Mouse (Mus musculus) stomach, postnatal 0 days (tissue): ENCODE results near the gene Pptc7. TPM values are rescaled to one million over a fixed set of nuclear protein-coding genes. Genes with fewer than 3 reads are reported as not detected.

Source experiments
- ATAC-seq: fragments of 200-750 bp; cut with Nextera tagmentation; 2 replicates; pipeline ENCODE4 v1.8.0; 2017; ENCODE audit not compliant: low FRiP score, low TSS enrichment
- DNase-seq: peaks from one replicate; pipeline ENCODE4 v3.0.0-alpha.2; 2016; ENCODE audit warnings: low spot score
- H3K27ac ChIP-seq: fragments of 300-500 bp; sonication (generic); replicated peaks from 2 replicates; pipeline ENCODE4 v1.5.1; 2014; ENCODE audit warnings: mild to moderate bottlenecking, control low read depth
- H3K27me3 ChIP-seq: fragments of 300-500 bp; sonication (generic); 2 replicates; pipeline ENCODE4 v1.6.1; 2014; ENCODE audit warnings: low read length; ENCODE audit not compliant: control insufficient read depth, insufficient read depth
- H3K36me3 ChIP-seq: fragments of 300-500 bp; sonication (generic); 2 replicates; pipeline ENCODE4 v1.6.1; 2014; ENCODE audit warnings: low read length, mixed read lengths; ENCODE audit not compliant: control insufficient read depth, insufficient read depth
- H3K4me1 ChIP-seq: fragments of 300-500 bp; sonication (generic); replicated peaks from 2 replicates; pipeline ENCODE4 v1.6.1; 2014; ENCODE audit warnings: antibody characterized with exemption; ENCODE audit not compliant: control insufficient read depth, insufficient read depth
- H3K4me2 ChIP-seq: fragments of 300-500 bp; sonication (generic); replicated peaks from 2 replicates; pipeline ENCODE4 v1.6.1; 2014; ENCODE audit warnings: low read depth, mild to moderate bottlenecking, control low read depth, moderate library complexity
- H3K4me3 ChIP-seq: fragments of 300-500 bp; sonication (generic); 2 replicates; pipeline ENCODE4 v1.5.1; 2014; ENCODE audit warnings: low read depth, low read length, control low read depth
- H3K9ac ChIP-seq: fragments of 300-500 bp; sonication (generic); 2 replicates; pipeline ENCODE4 v1.6.1; 2014; ENCODE audit warnings: mild to moderate bottlenecking, low read length, control low read depth, mixed read lengths
- H3K9me3 ChIP-seq: fragments of 300-500 bp; sonication (generic); 2 replicates; pipeline ENCODE4 v1.6.1; 2016; ENCODE audit warnings: low read length; ENCODE audit not compliant: control insufficient read depth
- CTCF ChIP-seq: IDR thresholded peaks from 2 replicates; pipeline ENCODE4 v1.5.1; 2016; ENCODE audit warnings: antibody characterized with exemption, low read depth, mild to moderate bottlenecking, moderate library complexity
- EP300 ChIP-seq: optimal IDR thresholded peaks from 2 replicates; pipeline ENCODE3; 2016; ENCODE audit warnings: antibody characterized with exemption
- WGBS: fragments of 180-500 bp; shearing (Covaris S2); extraction: QIAGEN DNeasy Blood & Tissue Kit; methylation state at CpG from one replicate; pipeline ENCODE4 v1.1.7; 2014; 5-methylcytosine and 5-hydroxymethylcytosine counted together
- polyA plus RNA-seq: library from polyadenylated mRNA; unstranded; fragments of >200 nt; fragmentation: Nextera tagmentation; extraction: Ambion mirVana; gene quantifications from 2 replicates; pipeline ENCODE4 v1.2.1, GENCODE M21; 2015

Gene Pptc7
- polyA plus RNA-seq, 1 experiment from 2014 or later = 7.8 TPM

- H3K27me3 ChIP-seq = no peaks in the 10 kb centered on the region
- no peak overlapping the region for H3K4me3 ChIP-seq
- peak overlapping the region; percentile 49; the same call in 1 of the 2 replicates for H3K27ac ChIP-seq
- TF ChIP-seq CTCF = no peak
- no peak for TF ChIP-seq EP300
- H3K36me3 ChIP-seq = no peaks in the 10 kb centered on the region
- 0 out of 2 replicates have a peak, but pooled peaks cover 3% of the 10 kb centered on the region for H3K4me1 ChIP-seq
- H3K9ac ChIP-seq = no peak overlapping the region
- ATAC-seq (no peak), DNase-seq (no peak)
- H3K9me3 ChIP-seq = no peaks in the 10 kb centered on the region
- H3K4me2 ChIP-seq = no peak overlapping the region
- WGBS = 40% methylated on average over 4 of the region's 4 CpGs
These were observed 4.1 kb downstream of the Pptc7 start for GRCm38 (mm10) chr5:122288147-122288811.

- H3K27me3 ChIP-seq = no peaks in the 10 kb centered on the region
- no peak overlapping the region for H3K4me2 ChIP-seq
- 0 out of 2 replicates have a peak overlapping the region, but pooled peaks have one; percentile 5 for H3K9ac ChIP-seq
- H3K4me3 ChIP-seq = no peak overlapping the region
- H3K9me3 ChIP-seq = no peaks in the 10 kb centered on the region
- 59% methylated on average over 6 of the region's 6 CpGs for WGBS
- H3K4me1 ChIP-seq = 0 out of 2 replicates have a peak, but pooled peaks cover 3% of the 10 kb centered on the region
- no peak for TF ChIP-seq CTCF
- H3K27ac ChIP-seq = peak overlapping the region; percentile 56
- ATAC-seq = no peak
- DNase-seq = no peak
- H3K36me3 ChIP-seq = no peaks in the 10 kb centered on the region
These were observed 7.0 kb downstream of the Pptc7 start for GRCm38 (mm10) chr5:122291149-122291548.

GRCm38 (mm10) chr5:122291553-122292339 is 7.6 kb downstream of the Pptc7 start:
- ATAC-seq (no peak), DNase-seq (no peak)
- Histone ChIP-seq H3K36me3 (no peaks in the 10 kb centered on the region), H3K9me3 (no peaks in the 10 kb centered on the region), H3K4me3 (no peak overlapping the region), H3K27ac (peak overlapping the region; percentile 56), H3K9ac (peak overlapping the region; percentile 5; the same call in 1 of the 2 replicates), H3K4me1 (0 out of 2 replicates have a peak, but pooled peaks cover 3% of the 10 kb centered on the region), H3K27me3 (no peaks in the 10 kb centered on the region), H3K4me2 (no peak overlapping the region)
- TF ChIP-seq EP300 (no peak), CTCF (no peak)
- 46% methylated on average over 17 of the region's 17 CpGs for WGBS

GRCm38 (mm10) chr5:122293131-122293530 is 9.0 kb downstream of the Pptc7 start:
- no peak overlapping the region for H3K4me2 ChIP-seq
- H3K4me3 ChIP-seq = no peak overlapping the region
- no peaks in the 10 kb centered on the region for H3K27me3 ChIP-seq
- 60% methylated on average over 6 of the region's 6 CpGs for WGBS
- TF ChIP-seq CTCF = no peak
- TF ChIP-seq EP300 = no peak
- H3K4me1 ChIP-seq = 0 out of 2 replicates have a peak, but pooled peaks cover 2% of the 10 kb centered on the region
- no peak for ATAC-seq
- H3K36me3 ChIP-seq = no peaks in the 10 kb centered on the region
- no peaks in the 10 kb centered on the region for H3K9me3 ChIP-seq
- no peak overlapping the region for H3K9ac ChIP-seq
- 0 out of 2 replicates have a peak overlapping the region, but pooled peaks have one; percentile 35 for H3K27ac ChIP-seq
- no peak for DNase-seq

- TF ChIP-seq EP300 (no peak), CTCF (no peak)
- WGBS = 89% methylated on average over 3 of the region's 3 CpGs
- ATAC-seq (no peak), DNase-seq (no peak)
- H3K36me3 ChIP-seq = no peaks in the 10 kb centered on the region
- H3K4me1 ChIP-seq = no peaks in the 10 kb centered on the region
- H3K4me3 ChIP-seq = no peak overlapping the region
- no peaks in the 10 kb centered on the region for H3K9me3 ChIP-seq
- H3K27me3 ChIP-seq = no peaks in the 10 kb centered on the region
- H3K4me2 ChIP-seq = no peak overlapping the region
- no peak overlapping the region for H3K27ac ChIP-seq
- H3K9ac ChIP-seq = no peak overlapping the region
These were observed 10.1 kb downstream of the Pptc7 start for GRCm38 (mm10) chr5:122294219-122294735.
